Mouse (Mus musculus) retina, embryonic 14.5 days (tissue): ENCODE data around the gene 1700019N19Rik.

ENCODE experiments used
- DNase-seq: peaks from one replicate; pipeline ENCODE4 v3.0.0-alpha.2; 2015; ENCODE audit warnings: low spot score

1700019N19Rik gene

DNA sequence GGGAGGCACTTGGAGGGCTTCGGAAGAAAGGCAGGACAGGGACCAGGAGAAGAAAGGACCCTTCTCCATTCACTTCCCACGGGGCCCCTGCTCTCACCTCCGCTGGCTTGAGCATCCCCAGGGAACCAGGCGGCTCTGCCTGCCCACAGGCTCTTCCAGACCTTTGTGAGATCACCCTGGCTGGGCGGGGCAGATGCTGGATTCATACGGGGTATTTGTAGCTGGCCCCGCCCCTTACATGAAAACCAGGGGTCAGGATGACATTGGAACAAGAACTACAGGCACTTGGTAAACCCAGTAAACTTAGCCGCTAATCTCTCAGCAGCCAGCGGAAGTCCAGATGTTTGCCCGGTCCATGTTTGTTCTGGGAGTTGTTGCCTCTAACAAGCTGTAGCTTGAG, at the start of gene 1700019N19Rik:
Gene 1700019N19Rik, minus strand, starts transcription at position 178 of the 400 bp plus-strand sequence.
- peak; percentile 23 for DNase-seq

DNA sequence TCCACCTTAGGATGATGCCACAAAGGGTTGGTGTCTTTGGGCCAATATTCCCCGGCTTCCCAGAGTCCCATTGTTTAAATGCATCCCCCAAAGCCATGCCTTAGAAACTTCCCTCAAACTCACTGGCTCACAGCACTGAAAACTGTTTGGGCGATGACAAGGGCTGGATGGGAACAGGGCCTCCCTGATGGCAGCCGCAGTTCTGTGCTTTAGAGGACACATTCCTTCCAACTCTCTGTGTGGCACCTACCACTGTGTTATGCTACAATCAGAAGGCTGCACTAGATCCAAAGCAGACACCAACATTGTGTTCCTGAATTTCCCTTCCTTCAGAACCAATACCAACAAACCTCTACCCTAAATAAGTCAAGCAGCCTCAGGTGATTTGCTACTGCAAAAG, 49.3 kb upstream of the 1700019N19Rik start:
- no peak for DNase-seq

DNA sequence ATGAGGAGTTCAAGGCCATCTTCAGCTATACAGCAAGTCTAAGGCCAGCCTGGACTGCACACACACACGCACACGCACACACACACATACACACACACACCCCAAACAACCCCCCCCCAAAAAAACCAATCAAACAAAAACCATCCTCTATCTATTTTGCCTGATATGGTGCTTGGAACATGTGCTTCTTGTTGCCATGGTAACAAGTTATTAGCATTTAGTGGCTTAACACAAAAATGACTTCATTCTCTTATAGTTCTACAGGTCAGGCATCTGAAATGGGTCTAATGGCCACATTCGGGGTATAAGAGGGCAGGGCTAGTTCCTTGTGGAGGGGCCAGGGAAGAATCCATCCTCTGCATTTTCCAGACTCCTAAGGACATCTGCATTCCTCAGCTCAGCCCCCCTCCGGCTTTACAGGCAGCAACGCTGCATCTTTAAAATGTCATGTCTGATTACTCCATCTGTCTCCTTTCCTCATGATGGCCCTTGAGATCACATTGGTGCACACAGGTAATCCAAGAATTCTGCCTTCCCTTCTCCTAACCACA, 46.5 kb upstream of the 1700019N19Rik start:
- DNase-seq, result no peak

DNA sequence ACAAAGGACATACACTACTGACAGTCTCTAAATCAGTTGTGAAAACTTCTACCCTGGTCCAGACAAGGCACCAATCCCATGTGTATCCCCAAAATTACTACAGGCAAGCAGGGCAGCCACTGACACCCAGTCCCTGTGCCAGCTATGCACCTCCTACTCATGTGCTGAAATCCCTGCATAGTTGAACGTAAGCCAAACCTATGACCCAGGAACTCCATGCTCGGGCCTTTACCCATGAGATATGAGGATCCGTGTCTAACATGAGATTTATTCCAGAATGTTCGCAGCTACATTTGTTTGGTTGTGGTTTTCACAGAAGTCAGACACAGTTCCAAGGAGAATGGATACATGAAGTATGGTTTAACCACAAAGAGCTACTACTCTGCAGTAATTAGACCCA, 45.5 kb upstream of the 1700019N19Rik start:
- DNase-seq, result no peak

DNA sequence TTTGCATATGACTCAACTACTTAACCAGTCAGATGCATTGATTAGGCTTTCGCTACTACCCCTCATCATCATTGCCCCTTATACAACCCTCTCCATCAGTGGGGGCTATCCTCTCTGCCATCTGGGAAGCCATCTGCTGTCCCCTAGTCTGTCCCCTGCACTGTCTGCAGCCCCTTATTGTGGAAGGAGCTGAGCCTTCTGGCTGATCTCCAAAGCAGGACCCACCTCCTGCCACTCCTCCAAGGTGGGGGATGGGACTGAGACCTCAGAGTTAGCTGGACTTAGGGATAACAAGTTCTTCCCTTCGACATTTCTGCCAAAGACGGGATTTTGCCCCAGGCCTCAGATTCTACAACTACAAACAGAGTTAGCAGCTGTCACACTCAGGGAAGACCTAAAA, 45.1 kb upstream of the 1700019N19Rik start:
- no peak for DNase-seq

DNA sequence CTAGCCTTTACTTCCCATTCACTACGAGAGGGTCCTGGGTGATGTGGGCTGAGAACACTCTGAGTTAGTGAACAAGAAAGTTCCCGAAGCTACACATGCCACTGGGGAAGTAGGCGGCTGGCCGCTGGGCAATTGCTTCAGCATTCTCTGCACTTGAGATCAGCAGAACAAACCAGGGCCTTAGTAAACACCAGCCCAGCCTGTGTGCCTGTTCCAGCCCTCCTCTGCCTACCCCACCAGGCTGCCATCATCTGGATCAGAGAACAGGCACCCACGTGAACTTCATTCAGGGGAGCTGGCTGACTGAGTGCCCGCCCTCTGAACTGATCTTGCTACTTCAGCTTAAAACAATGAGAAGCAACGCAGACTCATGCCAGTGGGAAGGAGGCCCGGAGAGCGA, 44.4 kb upstream of the 1700019N19Rik start:
- no peak for DNase-seq

DNA sequence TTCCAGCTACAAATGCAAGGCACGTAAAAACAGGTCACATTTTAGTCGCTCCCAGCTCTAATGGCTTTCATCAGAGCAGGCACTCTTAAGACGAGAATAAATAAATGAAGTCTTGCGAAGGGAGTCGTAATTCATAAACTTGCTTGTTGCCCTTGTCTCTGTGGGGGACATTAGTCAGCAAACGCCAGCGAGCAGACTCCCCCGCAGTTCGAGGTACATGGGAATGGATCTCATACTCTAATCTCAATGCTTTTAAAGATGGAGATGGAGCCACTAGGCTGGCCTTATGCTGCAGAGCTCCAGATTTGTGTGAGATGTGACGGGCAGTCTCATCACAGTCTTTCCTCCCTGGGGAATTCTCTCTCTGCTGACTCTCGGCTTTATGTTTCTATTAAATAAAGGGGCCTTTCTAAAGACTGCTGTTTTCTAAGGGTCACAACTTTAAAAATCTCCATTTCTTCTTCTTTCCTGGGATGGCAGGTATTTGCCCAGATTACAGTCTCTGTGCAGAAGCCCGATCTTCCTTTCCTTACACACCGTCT, 39.4 kb upstream of the 1700019N19Rik start:
- DNase-seq, result no peak

DNA sequence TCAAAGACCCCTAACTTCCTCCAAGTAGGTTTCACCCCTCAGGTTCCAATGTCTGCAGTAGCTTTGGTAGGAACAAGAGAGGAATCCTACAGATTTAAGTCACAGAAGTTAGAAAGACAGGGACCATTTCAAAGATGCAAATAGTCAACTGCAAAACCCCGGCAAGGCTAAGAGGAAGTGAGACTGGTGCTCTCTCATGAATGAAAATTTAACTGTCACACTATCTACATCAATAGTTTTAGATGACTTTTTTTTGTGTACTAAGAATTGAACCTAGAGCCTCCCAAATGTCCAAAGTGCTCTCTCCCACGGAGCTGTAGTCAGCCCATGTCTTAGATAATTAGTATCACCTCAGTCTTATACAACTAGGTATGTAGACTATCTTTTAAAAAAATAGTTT, 38.7 kb upstream of the 1700019N19Rik start:
- DNase-seq, result no peak

DNA sequence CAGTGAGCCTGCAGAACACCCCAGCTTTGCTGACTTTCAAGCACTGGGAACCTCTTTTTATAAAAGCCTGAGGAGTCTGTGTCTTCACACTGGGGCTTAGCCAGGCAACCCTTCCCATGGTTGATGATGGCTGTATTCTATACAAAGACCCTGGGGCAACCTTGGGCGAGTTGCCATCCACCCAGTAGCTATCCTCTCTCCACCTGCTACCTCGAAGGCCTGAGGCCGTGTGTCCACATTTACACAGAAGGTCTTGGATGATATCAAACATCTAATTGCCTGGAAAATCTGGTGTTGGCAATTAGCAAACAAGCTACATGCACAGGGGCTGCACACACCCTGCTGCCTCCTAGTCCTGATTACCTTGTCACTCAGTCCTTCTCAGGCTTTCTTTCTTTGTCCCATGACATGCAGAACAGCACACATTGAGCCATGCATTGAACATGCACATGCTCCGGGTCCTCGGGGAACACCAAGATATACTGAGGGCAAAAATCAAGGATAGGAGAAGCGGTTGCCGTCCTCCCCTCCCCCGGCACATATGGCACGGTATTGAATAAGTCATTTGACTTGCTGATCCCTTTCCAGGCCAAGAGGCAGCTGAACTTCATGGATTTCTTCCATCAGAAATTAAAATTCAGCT, 37.1 kb upstream of the 1700019N19Rik start:
- peak; percentile 48 for DNase-seq

DNA sequence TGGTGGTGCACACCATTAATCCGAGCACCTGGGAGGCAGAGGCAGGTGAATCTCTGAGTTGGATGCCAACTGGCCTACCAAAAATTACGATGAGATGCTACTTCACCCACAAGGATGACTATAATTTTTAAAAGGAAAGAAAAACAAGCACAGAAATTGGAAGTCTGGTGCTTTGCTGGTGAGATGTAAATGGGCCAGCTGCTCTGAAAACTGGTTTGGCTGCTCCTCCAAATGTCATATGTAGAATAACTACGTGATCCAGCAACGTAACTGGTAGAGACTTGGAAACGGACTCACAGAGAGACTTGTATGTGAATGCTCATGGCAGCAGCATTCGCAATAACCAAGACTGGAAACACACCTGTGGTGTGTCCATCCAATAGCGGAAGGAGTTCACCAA, 35.9 kb upstream of the 1700019N19Rik start:
- DNase-seq, result no peak

DNA sequence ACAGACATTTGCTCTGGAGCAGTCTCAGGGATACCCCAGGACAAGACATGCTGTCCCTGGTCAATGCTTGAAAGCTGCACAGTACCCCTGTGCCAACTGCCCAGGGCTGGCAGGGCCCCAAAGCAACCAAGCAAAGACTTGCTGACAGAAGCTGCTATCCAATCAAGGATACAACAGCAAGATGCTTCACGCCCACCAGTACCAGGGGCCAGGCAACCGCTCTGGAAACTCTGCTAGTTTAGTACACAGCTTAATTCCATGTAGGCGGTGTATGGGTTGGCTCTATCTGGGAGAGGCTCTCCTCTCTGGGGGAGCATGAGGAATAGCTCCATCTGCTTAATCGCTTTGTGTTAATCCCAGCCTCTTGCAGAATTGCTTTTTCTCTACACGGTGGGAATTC, 35.3 kb upstream of the 1700019N19Rik start:
- no peak for DNase-seq

DNA sequence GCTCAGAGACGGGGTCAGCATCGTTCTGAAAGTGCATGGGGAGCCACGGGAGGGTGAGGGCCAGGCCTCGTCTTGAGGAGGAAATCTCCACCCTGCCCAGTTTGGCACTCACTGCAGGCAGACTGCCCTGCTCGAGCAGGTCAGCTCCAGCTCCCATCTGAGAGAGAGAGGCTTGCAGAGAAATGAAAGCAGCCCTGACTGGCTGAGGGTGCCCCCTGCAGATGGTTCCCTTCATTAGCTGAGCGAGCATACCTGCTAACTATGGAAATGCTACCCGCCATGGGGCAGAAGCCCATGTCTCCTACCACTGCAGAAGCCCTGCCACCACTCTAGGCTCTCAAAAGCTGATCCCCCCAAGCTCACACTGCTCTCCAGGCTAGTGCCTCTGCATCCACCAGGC, 33.4 kb upstream of the 1700019N19Rik start:
- no peak for DNase-seq

DNA sequence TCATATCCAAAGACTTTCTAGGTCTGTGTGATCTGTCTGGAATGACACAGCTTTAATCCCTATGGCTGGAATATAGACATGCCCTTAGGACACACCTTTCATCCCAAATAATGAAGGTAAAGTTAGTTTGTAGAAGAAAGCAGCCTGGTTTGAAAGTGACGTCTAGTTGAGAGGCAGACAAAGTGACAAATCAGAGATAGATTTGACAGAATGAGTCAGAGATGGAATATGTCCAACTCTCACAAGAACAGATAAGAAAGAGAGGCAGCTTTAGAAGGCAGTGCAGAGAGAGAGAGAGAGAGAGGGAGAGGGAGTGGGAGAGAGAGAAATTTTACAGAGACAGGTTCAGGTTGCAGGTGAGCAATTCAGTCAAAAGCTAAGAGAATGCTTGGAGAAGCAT, 30.1 kb upstream of the 1700019N19Rik start:
- DNase-seq, result no peak

DNA sequence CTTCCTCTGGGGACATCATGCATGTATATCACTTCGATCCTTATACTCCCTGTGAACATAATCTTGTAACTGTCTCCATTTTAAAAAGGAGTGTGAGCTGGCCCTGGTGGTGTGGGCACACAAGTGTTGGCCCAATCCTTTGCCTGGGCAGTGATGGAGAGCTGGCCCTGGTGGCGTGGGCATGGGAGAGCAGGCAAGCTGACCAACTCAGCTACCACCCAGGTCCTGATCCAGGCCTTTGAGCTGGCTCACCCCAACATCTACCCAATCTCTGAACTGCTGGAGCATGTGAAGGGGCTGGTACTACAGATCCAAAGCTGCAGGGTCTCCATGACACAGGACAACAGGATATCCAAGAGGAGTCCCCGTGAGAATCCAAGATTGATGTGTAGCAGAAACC, 29.0 kb upstream of the 1700019N19Rik start:
- no peak for DNase-seq

DNA sequence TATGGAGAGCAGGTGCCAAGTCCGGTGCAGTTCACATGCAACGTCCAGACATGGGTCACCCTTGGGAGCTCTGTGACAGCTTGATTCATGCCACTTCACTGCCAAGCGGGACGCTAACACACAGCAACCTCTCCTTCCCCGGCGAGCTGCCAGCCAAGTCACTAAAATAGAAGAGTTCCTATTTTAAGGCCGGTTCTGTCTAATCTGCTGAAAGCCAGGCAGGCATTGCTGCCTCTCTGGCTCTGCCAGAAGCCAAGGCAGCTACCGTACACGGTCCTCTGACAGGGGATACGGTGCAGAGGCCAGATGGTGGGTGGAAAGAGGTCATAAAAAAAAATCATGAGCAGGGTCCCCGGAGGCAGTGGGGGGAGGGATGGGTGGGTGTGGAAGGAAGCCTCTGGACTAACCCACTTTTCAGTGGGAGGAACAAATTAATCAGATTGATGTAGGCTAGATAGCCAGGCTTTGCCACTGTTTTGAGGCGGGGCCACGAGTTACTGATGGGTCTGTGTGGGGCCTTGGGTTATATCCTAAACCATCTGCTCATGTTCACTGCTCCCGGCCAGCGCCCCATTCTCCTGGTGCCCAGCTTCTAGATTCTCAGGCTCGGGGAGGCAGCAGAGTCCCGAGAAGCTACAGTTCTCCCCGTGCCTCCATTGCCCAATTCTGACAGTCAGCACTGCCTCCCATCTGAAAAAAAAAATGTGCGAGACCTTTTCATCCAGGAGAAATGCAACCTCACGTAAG, 28.4 kb upstream of the 1700019N19Rik start:
- DNase-seq, result peak; percentile 75

DNA sequence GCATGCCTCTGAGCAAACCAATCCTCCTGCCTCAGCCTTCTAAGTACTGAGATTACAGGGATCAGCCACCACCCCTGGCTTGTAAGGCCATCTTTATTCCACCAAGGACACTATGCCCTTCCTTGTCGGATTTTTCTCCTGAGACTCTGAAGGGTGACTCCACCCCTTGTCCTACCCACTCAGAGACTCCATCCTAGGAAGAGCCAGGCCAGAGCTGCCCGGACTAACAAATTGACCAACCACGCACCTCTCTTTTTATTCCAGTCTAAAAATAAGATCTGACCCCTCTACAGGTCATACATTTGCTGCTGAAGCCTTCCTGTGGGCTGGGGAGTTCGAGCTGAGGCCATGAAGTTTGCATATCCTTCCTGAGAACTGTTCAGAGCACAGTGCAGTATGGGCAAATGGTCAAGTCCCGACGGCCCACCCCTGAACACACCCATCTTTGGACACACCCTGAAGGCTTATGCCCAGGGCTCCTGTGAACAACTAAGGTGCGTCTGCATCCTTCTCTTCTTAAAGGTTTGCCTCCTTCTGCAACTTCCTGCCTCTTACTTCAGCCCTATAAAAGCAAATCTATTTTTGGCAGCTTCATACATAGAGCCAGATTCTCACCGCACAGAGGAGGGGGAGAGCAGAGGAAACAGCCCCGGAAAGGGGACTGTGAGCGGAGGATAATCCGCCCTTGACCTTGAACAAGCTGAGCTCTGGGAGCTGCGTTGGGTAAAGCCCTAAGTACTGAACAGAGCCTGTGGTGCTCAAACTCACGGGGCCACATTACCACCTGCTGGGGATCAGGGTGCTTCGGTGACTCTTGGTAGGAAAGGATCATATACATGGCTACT, 24.5 kb upstream of the 1700019N19Rik start:
- DNase-seq, result no peak

DNA sequence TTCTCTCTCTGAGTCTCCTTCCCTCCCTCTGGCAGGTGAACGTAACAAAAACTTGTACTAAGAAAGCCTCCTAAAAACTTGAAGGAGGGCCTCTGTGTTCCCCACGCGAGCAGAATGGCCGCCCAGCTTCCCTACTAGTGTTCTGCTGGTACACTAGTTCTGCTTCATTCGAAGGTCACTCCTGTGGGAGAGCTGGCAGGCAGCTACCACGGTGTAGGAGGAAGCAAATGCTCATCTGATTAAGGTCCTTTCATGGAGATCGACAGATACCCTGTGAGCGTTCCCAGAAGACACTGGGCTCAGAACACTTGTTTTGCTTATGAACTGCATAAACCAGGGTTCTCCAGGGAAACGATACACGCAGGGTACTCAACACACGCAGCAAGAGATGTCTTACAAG, 23.1 kb upstream of the 1700019N19Rik start:
- no peak for DNase-seq

DNA sequence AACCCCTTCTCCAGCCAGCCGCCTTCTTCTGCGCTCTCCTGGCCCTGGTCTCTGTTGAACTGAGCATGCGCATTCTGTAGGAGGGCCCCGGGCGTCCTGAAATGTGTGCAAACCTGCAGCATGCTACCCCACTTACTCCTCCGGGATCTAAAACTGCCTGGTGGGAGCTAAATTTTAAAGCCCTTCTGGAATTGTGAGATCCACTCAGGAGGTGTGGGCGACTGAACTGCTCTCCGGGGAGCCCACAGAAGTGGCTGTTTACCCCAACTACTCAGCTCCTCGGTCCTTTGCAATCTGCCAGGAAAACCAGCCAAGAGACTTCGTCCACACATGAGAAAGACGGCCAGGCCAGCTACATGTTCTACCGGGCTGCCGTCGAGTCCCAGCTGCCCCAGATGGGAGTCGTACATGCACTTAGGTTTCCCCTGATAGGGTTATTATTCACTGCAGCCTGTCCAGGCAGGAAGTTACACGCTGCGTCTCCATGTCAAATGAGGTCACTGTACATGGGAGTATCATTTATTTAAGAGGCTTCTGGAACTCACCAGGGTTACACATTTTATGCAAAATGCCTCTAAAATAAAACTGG, 22.3 kb upstream of the 1700019N19Rik start:
- no peak for DNase-seq

DNA sequence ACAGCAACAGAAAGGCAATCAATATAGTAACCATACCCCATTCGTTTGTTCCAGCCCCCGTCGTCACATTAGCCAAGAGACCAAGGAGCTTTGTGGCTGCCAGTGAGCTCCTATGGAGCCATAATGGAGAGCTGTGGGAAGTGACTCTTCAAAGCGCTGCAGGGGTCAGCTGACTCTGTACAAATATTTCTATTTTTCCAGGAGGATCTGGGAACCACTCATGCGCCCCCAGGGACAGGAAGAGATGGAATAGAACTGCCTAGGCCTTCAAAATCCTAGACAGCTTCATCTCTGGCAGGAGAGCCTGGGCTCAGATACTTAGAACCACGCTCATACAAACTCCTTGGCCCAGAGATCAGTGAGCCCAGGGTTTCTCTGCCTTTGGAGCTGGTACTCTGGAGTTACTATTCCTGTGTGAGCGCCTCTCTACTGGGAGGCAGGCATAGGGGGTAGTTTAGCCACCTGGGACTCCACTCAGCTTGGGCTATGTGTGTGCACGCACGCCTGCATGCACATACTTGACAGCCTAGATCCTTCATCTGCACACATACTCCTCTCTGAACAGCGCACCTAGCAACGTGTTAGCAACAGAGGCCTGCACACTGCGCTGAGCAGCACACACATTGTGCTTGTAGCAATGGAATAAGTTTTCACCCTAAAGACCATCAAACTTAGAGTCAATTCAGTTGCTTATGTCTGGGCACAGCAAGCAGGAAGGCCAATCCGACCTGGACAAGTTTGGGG, 21.1 kb upstream of the 1700019N19Rik start:
- no peak for DNase-seq

DNA sequence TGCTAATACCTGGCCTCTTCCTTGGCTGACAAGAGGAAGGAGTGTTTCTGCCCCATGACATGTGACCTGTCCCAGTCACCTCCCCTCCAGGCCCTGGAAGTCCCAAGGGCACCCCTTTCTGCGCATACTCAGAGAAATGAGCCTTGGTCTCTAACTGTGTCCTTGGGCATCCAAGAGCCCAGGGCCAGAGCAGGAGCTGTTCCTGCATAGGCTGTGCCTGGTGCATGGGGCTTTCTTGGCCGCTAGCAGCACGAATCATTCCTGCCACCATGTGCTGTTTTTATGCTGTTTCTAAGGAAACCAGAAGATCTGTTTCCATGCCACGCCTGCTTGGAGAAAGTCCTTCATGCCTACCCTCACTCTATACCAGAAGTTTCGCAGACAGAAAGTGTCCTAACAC, 16.3 kb upstream of the 1700019N19Rik start:
- DNase-seq, result no peak

DNA sequence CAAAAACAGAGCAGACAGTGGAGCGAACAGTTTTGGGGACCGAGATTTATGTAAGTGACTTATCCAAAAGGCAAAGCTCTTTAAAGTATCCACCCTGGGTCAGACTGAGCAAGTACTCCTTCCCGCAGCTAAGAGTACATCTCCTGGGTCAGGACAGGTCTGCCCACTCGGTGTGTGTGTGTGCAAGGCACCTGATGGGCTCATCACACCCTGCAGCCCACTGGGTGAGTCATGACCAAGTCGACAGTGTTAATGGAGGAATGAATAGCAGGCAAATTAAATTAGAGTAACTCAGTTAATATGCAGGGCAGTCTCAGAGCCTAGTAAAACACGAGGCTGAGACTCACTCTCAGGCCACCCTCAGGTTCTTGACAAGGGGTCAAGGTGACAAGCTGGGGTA, 14.6 kb upstream of the 1700019N19Rik start:
- DNase-seq, result no peak
